Mouse (Mus musculus): ENCODE data around the gene Thy1.

Gene Thy1

DNA sequence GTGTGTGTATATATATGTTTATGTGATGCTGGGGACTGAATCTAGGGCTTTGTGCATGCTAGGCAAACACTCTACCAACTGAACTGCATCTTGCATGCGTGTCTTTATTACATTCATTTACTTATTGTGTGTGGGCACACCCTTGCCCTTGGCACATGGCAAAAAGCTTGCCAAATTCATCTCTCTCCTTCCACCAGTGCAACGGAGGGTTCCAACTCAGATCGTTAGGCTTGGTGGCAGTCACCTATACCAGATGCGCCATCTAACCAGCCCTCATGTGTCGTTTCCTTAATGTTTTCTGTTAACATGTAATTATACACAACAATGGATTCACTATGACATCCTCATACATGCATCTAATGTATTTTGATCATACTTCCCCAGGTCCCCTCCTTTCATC is 39.1 kb downstream of the Thy1 start:
- no peak for DNase-seq (ENCODE audit: low read depth, low spot score)

GRCm38 (mm10) chr9:44083392-44084121 is 40.4 kb downstream of the Thy1 start:
- DNase-seq (ENCODE audit: low read depth, low spot score), result no peak

DNA sequence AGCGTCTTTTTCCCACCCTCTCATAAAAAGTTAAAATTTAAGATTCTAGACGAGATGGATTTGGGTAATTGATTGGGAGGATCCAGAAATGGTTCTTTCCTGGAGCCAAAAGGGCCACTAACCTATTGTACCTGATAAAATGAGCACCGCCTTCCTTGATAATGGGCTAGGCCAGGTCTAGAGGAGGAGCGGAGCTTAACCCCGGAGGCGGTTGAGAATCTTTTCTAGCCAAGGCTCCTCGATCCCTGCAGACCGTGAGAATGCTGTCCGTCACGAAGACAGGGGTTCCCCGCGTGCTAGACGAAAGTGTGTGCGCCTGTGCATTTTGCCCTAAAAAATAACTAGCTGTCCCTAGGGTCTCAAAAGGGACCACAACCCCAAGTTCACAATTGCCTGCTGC is 41.1 kb downstream of the Thy1 start:
- no peak for DNase-seq (ENCODE audit: low read depth, low spot score)

DNA sequence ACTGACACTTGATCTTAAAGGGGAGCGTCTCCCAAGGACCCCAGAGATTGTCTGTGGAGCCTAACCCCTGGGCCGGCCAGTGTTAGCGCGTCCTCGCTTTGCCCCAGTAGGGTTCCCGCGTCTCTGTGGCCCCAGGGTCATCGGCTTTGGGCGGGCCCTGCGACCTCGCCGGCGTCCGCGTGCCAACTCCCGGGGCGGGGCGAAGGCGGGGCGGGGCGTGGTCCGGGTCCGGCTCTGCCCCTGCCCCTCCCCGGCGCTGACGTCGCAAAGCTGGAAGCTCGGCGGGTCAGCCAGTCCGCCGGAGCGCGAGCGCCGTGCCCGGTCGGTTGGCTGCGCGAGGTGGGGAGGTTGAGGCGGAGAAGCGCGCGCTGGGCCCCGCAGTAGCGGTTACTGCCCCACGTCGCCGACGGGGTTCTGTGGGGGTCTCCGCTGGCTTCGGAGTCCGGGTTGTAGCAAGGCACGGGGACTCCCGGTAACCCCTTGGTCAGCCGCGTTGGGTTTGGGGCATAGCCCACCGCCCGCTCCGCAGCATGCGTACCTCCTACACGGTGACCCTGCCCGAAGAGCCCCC is 41.6 kb downstream of the Thy1 start:
- DNase-seq (ENCODE audit: low read depth, low spot score), result no peak

GRCm38 (mm10) chr9:44085276-44085675 is 42.1 kb downstream of the Thy1 start:
- DNase-seq (ENCODE audit: low read depth, low spot score), result no peak

DNA sequence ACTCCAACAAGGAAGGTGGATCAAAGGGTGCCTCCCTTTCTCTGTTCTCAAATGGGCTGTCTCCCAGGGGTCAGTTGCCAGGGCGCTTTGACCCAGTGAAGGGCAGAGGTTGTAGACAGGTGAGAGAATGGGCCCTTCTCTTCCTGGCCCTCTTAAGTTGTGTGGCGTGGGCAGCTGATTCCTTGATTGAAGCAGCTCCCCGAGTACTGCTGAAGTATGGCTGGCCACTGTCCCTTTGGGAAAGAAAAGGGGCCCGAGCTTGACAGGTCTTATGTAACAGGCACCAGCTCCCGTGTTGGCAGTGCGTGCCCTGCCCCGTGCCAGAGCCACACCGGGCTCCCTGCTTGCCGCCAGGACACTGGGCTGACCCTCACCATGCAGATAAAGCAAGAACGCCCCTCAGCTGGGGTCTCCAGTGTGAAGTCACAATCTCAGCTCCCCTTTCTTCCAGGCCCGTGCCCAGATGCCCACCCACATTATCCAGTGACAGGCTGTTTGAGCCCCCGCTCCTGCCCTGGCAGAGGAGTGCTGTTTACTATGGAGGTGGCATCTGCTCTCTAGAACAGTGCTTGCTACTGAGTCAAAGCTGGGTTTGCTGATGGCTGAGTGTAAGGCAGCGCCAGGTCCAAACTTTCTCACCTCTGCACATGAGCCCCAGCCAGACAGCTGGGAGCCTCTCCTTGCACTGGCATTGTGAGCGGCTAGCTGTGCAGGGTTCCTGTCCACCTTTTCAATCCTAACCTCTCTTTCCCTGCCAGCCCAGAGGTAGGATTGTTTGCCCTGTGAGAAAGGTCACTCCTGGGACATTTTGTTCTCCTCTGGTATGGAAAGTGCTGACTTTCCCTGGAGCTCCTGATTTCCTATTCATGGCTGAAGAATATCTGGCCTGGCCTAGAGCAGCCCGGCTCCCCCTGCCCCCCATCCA is 42.8 kb downstream of the Thy1 start:
- no peak for DNase-seq (ENCODE audit: low read depth, low spot score)

GRCm38 (mm10) chr9:44086960-44087359 is 43.8 kb downstream of the Thy1 start:
- DNase-seq (ENCODE audit: low read depth, low spot score), result no peak

DNA sequence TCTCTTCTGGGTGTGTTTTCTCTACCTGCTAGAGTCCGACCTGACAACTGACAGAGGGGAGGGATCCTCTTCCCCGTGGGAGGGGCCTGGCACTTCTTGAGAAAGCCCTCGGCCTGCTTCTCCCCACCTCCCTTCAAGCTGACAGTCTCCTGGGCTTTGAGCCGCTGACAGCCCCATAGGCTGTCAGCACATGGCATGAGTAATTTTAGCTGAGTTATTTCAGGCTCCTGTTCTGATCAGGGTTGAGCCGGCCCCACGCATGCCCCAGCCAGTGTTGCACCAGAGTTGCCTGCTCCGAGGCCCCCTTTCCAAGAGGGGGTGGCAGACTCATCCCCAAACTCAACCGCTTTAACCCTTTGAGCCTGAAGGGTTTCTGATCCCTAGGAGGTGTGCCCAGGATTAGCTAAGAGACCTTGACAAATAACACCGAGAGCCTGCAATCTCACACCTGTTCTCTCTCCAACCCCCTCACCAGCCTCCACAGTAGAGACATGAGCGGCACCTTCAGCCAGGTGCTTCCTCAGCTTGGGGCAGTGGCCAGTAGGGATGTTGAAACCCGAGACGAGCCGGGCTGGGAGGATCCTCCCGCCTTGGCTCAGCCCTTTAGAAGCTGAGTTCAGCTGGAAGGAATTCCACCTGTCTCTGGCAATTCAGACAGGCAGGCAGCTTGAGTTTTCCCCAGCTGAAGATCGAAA is 44.7 kb downstream of the Thy1 start:
- peak; percentile 68 for DNase-seq (ENCODE audit: low read depth, low spot score)

DNA sequence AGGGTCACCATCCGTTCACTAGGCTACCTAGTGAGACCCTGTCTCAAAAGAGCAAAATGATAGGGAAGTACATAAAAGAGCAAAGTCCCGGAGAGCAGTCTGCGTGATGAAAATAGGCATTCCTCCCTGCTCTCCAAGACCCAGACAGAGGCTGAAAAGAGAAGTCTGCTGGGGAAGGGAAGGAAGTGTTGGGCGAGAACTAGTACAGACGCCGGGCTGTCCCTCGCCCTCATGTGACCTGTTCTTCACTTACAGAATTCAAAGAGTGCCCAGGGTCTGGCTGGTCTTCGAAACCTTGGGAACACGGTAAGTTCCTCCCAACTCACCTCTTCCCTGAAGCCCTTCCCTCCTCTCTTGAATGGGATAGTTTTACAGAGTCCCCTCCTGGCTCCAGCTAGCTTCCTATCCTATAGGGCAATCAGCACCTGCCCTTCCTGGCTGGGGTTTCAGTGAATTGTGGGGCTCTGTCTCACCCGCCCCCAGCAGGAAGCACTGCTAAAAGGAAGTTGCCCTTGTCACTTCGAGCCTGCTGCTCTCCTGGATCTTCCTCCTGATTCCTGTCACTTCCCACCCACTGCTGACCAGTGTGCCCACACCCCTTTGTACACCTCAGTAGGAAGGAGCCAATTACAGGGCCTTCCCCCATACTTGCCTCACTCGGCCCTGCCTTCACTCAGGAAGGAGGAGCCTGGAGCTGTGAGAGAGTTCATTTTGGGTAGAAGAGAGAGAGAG is 45.9 kb downstream of the Thy1 start:
- no peak for DNase-seq (ENCODE audit: low read depth, low spot score)

DNA sequence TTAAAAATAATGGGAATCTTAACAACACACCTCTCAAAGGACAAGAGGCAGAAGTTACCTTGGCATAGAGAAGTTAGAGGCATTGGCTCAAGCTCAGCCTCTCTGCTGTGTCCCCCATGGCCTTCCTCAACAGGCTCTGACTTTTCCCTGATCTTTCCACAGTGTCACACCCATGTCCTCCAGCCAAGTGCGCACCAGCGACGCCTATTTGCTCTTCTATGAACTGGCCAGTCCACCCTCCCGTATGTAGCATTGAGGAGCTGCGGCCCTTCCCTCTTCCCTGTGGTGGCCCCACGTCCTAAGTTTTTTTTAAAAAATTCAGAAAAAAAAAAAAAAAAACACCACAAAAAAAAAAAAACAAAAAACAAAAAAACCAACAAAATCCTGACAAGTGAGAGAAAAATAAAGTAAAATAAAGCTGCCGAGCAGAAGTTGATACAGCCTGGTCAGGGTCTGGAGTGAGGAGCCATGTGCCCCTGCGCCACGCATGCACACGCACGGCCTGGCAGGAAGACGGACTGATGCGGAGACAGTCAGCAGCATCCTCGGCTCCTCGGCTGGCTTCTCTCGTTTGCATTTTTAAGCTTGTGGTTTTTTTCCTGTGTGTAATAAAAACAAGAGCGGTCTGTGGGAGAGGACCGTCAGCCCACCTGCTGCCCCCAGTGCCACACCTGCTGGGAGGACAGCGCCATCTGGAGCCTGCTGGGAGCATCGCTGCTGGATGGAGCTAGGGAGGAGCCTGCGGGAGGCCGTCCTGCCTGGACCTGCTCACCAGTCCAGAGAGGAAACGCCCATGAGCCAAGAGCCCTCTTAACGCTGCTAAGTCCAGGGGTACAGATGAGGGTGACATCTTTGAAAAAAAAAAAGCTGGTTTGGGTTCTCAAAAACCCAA is 50.7 kb downstream of the Thy1 start:
- no peak for DNase-seq (ENCODE audit: low read depth, low spot score)

- no peak for DNase-seq (ENCODE audit: low read depth, low spot score)
Measured at GRCm38 (mm10) chr9:44094737-44095136, 51.6 kb downstream of the Thy1 start.

DNA sequence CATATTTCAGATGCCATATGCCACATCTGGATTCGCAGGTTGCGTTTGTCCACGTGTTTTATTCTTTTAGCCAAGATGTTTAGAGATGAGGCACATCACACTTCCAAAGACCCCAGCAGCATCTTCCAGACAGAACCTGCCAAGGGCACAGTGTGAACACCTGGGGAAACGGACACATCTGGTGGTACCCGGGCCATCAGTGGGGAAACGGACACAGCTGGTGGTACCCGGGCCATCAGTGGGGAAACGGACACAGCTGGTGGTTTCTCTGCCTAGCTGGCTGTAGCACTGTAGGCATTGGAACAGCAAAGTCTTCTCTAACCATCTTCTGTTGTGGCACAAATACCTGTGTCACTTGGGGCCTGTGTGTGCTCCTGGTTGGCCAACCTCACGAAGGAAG is 52.6 kb downstream of the Thy1 start:
- DNase-seq (ENCODE audit: low read depth, low spot score), result no peak

GRCm38 (mm10) chr9:44096536-44096935 is 53.4 kb downstream of the Thy1 start:
- DNase-seq (ENCODE audit: low read depth, low spot score), result no peak
